Mouse (Mus musculus): ENCODE data around the gene Fer. TPM values are rescaled to one million over a fixed set of nuclear protein-coding genes. Genes with fewer than 3 reads are reported as not detected.

Fer gene
- polyA plus RNA-seq, 1 experiment from 2014 or later: 33.8 TPM

DNA sequence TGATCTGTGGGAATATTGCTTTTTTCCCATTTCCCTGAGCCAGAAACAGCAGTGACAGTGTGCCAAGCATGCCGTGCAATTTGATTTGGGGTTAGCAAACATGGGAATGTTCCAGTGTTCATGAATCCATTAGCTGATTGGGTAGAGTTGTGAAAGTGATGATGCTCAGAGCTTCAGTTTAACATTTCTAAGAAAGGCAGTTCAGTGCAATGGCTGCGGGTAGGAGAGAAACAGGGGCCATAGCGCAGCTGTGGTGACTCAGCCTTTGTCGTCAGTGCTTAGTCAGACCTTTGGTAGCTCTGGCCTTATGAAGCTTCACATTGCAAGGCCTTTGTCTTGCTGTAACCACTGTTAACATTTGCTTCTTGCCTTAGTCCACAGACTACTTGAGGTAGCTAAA is 85.9 kb downstream of the Fer start:
- ATAC-seq (ENCODE audit: low FRiP score, low read depth): no peak
- no peak overlapping the region for H3K4me2 ChIP-seq
- no peak overlapping the region for H3K4me3 ChIP-seq
- no peaks in the 10 kb centered on the region for H3K9me3 ChIP-seq
- 89% methylated on average over 4 of the region's 4 CpGs for WGBS
- no peaks in the 10 kb centered on the region for H3K36me3 ChIP-seq
- no peaks in the 10 kb centered on the region for H3K27me3 ChIP-seq
- H3K4me1 ChIP-seq (replicated peaks): no peaks in the 10 kb centered on the region
- H3K27ac ChIP-seq (replicated peaks): no peak overlapping the region
- H3K9ac ChIP-seq: no peak overlapping the region

DNA sequence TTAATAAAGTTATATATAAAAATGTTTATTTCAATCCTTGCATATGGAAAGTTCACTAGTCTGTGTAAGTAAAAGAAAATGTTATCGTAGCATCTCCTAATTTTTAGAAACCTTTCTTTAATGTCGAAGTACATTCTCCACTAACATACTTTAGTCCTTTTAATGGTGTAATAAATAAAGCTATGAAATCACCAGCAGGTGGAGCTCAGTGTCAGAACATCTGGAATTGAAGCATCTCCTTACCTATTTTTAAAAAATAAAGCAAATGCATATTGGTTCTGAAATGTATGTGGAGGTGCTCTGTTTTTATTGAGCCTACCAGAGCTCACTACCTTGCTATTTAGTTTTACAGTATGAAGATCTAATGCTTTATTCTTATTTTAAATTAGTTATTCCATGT is 88.6 kb downstream of the Fer start:
- Histone ChIP-seq H3K4me3 (no peak overlapping the region), H3K27me3 (no peaks in the 10 kb centered on the region), H3K36me3 (no peaks in the 10 kb centered on the region), H3K4me1 (replicated peaks) (no peaks in the 10 kb centered on the region), H3K9ac (no peak overlapping the region), H3K9me3 (no peaks in the 10 kb centered on the region), H3K27ac (replicated peaks) (no peak overlapping the region), H3K4me2 (no peak overlapping the region)
- WGBS: 91% methylated on average over 2 of the region's 2 CpGs
- ATAC-seq (ENCODE audit: low FRiP score, low read depth): no peak

DNA sequence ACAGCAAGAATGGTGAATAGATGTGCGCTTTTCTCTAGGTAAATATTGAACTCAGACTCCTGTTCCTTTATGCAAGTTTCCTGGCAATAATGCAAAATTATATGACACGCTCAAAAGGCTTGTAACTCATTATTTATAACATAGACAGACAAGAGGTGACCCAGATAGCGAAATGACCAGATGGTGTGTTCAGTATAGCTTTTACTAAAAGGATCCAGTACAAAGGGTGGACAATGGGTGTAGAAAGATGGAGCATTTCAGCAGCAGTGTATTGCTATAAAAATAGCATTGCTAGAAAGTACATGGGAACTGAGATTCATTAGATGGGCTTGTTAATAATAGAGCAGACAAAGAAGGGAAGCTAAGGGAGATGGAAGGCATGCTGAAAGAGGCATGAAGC is 104.2 kb downstream of the Fer start:
- Histone ChIP-seq H3K4me3 (no peak overlapping the region), H3K4me1 (replicated peaks) (peaks cover 6% of the 10 kb centered on the region; the same call in 1 of the 2 replicates), H3K9ac (no peak overlapping the region), H3K27ac (replicated peaks) (no peak overlapping the region), H3K9me3 (no peaks in the 10 kb centered on the region), H3K27me3 (no peaks in the 10 kb centered on the region), H3K4me2 (no peak overlapping the region), H3K36me3 (no peaks in the 10 kb centered on the region)
- no peak for ATAC-seq (ENCODE audit: low FRiP score, low read depth)
- whole genome bisulfite sequencing: 86% methylated on average over 3 of the region's 3 CpGs

DNA sequence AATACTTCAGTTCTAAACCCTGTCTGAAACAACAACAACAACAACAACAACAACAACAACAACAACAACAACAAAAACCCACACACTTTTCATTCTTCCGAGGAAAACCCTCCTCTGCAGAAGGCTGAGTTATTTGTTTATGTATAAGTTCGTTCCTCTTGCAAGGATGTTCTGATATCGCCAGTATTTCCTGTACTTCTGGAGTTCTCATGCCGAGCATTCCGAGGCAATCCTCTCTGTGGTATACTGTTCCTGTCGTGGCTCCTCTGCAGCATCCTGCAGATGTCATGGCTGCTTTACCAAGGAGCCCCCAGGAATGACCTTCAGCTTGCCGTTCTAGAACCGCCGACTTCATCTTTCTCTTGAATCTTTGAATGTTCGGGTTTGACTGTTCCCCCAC is 106.6 kb downstream of the Fer start:
- 77% methylated on average over 10 of the region's 10 CpGs for WGBS
- Histone ChIP-seq H3K4me2 (no peak overlapping the region), H3K27ac (replicated peaks) (no peak overlapping the region)

DNA sequence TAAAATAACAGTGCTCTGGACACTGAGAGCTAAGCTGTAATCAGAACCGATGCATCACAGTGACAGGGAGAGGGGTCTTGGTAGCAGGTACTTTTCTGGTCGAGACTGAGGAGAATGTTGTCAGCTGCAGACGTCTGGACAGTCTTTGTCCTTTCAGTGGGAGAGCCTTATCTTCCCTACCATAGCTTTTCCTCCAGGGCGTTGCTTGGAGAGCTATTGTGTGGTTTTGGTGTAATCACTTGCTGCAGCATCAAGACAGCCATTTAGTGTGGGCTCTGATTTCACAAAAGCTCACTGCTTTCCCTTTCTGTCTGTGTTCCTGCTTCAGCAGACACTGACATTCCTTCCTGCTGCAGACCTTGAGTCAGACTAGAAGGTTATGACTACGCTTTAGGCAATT is 107.4 kb downstream of the Fer start:
- no peak overlapping the region for H3K9ac ChIP-seq
- H3K9me3 ChIP-seq: no peaks in the 10 kb centered on the region
- WGBS: 36% methylated on average over 5 of the region's 5 CpGs
- no peak overlapping the region for H3K4me3 ChIP-seq
- no peaks in the 10 kb centered on the region for H3K36me3 ChIP-seq
- peak overlapping the region; percentile 45; the same call in 1 of the 2 replicates for H3K27ac ChIP-seq (replicated peaks)
- H3K4me1 ChIP-seq (replicated peaks): peaks cover 6% of the 10 kb centered on the region; the same call in 1 of the 2 replicates
- H3K27me3 ChIP-seq: no peaks in the 10 kb centered on the region
- no peak for ATAC-seq (ENCODE audit: low FRiP score, low read depth)
- H3K4me2 ChIP-seq: no peak overlapping the region

More for the DNA sequence above, 106.6 kb downstream of the Fer start:
- Histone ChIP-seq H3K27me3 (no peaks in the 10 kb centered on the region), H3K9ac (no peak overlapping the region), H3K4me3 (no peak overlapping the region), H3K4me1 (replicated peaks) (peaks cover 6% of the 10 kb centered on the region; the same call in 1 of the 2 replicates), H3K9me3 (no peaks in the 10 kb centered on the region), H3K36me3 (no peaks in the 10 kb centered on the region)
- ATAC-seq (ENCODE audit: low FRiP score, low read depth): no peak

DNA sequence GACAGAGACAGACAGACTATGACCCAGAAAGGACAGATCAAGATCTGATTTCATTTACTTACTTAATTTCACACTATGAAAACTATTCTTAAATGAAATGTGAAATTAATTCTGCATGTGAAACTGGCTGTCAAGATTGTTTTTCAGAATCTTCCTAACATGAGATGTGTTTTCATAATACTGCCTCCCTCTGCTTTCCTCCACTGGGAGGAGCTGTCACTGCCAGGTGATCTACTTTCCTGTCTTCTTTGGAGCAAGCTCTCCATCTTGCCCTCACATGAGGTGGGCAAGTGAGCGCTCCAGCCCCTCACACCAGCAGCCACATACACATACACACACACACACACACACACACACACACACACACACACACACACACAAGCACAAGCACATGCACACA is 108.1 kb downstream of the Fer start:
- WGBS: 90% methylated on average over 1 of the region's 1 CpGs

DNA sequence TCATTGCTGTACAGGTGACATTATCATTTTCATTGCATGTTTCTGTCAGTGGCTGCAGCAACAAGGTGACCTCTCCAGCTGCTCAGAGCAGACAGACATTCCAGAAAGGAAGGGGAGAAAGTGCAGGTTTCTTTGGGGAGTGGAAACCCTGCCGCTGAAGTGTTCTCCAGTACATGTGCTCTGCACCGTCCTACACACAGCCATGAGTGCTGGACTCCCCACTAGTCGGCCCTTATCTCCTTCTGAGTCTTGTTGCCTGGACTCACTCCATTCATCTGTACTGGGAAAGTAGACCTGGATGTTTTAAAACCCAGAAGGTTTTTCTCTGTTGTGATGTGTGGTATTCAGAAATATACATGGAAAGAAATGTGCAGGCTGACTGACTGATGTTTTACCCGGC is 109.3 kb downstream of the Fer start:
- WGBS: 69% methylated on average over 4 of the region's 4 CpGs
- H3K27me3 ChIP-seq: no peaks in the 10 kb centered on the region
- H3K9ac ChIP-seq: no peak overlapping the region
- no peak overlapping the region for H3K4me3 ChIP-seq
- no peaks in the 10 kb centered on the region for H3K9me3 ChIP-seq
- H3K27ac ChIP-seq (replicated peaks): 0 out of 2 replicates have a peak overlapping the region, but pooled peaks have one; percentile 5
- peaks cover 6% of the 10 kb centered on the region; the same call in 1 of the 2 replicates for H3K4me1 ChIP-seq (replicated peaks)
- no peak for ATAC-seq (ENCODE audit: low FRiP score, low read depth)
- H3K36me3 ChIP-seq: no peaks in the 10 kb centered on the region
- no peak overlapping the region for H3K4me2 ChIP-seq

More for the DNA sequence above, 108.1 kb downstream of the Fer start:
- H3K9me3 ChIP-seq: no peaks in the 10 kb centered on the region
- no peaks in the 10 kb centered on the region for H3K36me3 ChIP-seq
- no peaks in the 10 kb centered on the region for H3K27me3 ChIP-seq
- no peak overlapping the region for H3K27ac ChIP-seq (replicated peaks)
- no peak overlapping the region for H3K4me2 ChIP-seq
- no peak overlapping the region for H3K4me3 ChIP-seq
- H3K4me1 ChIP-seq (replicated peaks): peaks cover 6% of the 10 kb centered on the region; the same call in 1 of the 2 replicates
- H3K9ac ChIP-seq: no peak overlapping the region
- ATAC-seq (ENCODE audit: low FRiP score, low read depth): no peak

DNA sequence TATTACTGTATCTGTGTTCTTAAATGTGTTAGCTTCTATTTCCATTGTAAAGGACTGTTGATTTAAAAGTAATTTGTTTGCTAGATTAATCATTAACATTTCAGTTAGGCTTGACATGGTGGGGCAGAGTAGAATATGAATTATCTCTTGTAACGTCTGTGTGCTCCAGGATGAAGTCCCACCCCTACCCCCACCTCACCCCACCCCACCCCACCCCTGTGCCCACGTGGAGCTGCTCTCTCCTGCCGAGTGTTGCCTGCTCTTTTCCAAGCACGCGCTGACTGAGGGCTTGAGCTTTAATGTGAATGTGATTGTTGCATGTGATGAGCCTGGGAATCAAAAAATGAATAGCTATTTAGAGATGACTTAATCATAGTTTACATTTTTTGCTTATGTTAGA is 110.9 kb downstream of the Fer start:
- H3K4me1 ChIP-seq (replicated peaks): peaks cover 6% of the 10 kb centered on the region; the same call in 1 of the 2 replicates
- no peak for ATAC-seq (ENCODE audit: low FRiP score, low read depth)
- H3K27ac ChIP-seq (replicated peaks): no peak overlapping the region
- H3K4me2 ChIP-seq: no peak overlapping the region
- 59% methylated on average over 5 of the region's 5 CpGs for WGBS
- no peaks in the 10 kb centered on the region for H3K36me3 ChIP-seq
- H3K9me3 ChIP-seq: no peaks in the 10 kb centered on the region
- no peak overlapping the region for H3K4me3 ChIP-seq
- no peak overlapping the region for H3K9ac ChIP-seq
- no peaks in the 10 kb centered on the region for H3K27me3 ChIP-seq

DNA sequence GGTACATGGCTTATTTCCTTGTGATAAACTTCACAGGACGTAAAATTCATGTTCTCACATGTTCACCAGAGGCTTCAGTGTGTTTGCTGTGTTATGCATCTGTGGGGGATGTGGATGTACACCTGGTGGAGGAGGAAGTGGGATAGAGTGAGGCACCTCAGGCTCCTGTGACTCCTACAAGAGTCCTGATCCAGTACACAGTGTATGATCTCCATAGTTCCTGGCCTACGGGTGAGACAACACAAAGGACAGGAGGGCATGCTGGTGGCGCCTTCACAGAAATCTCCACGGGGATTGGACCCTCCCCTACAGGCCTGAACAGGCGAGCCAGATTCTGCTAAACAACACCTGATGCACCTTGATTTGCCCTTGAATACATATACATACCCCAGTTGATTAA is 111.4 kb downstream of the Fer start:
- Histone ChIP-seq H3K27ac (replicated peaks) (no peak overlapping the region), H3K9ac (no peak overlapping the region), H3K4me2 (no peak overlapping the region), H3K36me3 (no peaks in the 10 kb centered on the region), H3K9me3 (no peaks in the 10 kb centered on the region), H3K4me1 (replicated peaks) (peaks cover 6% of the 10 kb centered on the region; the same call in 1 of the 2 replicates), H3K27me3 (no peaks in the 10 kb centered on the region), H3K4me3 (no peak overlapping the region)
- ATAC-seq (ENCODE audit: low FRiP score, low read depth): no peak
- WGBS: 82% methylated on average over 5 of the region's 5 CpGs

DNA sequence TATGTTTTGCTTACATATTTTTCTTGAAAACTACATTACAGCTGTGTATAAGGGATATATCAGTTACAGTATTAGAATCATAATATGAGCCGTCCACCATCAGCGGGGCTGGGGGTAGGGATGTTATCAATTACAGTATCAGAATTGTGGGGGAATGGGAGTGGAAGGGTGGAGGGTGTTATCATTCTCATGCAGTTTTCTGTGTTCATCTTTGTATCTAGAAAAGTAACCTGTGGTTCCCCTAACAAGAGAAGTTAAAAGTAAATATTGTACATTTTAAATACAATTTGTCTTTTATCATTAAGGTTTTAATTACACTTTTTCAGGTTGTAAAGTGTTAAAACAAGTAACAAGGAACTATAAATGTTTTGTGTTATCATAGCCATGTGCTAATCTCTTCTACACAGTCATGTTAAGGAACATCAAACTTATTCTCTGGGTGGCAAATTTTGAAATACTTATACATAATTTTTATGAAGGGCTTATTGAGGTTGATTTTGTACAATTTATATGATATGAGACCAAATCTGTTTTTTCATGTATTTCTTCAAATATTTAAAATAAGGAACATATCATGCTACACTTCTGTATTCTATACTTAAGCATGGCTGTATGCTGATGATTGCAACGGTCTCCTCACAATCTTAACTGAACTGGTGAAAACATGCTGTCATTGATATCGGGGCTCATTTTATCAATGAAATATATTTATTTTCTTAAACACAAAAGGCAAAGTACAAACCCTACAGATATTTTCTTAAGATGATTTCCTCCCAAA is 116.1 kb downstream of the Fer start:
- Histone ChIP-seq H3K27ac (replicated peaks) (no peak overlapping the region), H3K9ac (no peak overlapping the region), H3K4me2 (no peak overlapping the region), H3K36me3 (no peaks in the 10 kb centered on the region), H3K4me3 (no peak overlapping the region), H3K4me1 (replicated peaks) (no peaks in the 10 kb centered on the region), H3K9me3 (no peaks in the 10 kb centered on the region), H3K27me3 (no peaks in the 10 kb centered on the region)
- no peak for ATAC-seq (ENCODE audit: low FRiP score, low read depth)
- WGBS: 94% methylated on average over 4 of the region's 4 CpGs

DNA sequence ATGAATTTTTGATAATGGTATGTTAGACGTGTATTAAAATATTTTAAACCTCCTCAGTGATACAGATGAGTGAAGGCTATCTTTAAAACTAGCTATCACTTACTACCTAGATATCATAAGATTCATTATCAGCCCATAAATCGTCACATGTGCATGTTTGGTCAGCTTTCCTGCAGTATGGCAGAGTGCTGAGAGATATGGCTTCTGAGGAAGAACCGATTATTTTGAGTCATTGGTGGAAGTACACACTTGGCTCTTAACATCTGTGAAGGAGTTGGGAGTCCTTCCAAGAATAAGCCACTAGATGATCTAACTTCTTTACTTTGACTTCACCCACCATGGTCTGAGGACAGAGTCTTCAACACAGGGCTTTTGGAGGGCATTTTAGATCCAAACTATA is 117.3 kb downstream of the Fer start:
- no peak overlapping the region for H3K27ac ChIP-seq (replicated peaks)
- no peaks in the 10 kb centered on the region for H3K9me3 ChIP-seq
- no peaks in the 10 kb centered on the region for H3K27me3 ChIP-seq
- H3K4me3 ChIP-seq: no peak overlapping the region
- no peaks in the 10 kb centered on the region for H3K36me3 ChIP-seq
- H3K9ac ChIP-seq: no peak overlapping the region
- WGBS: 92% methylated on average over 3 of the region's 3 CpGs
- no peaks in the 10 kb centered on the region for H3K4me1 ChIP-seq (replicated peaks)
- no peak for ATAC-seq (ENCODE audit: low FRiP score, low read depth)
- no peak overlapping the region for H3K4me2 ChIP-seq

DNA sequence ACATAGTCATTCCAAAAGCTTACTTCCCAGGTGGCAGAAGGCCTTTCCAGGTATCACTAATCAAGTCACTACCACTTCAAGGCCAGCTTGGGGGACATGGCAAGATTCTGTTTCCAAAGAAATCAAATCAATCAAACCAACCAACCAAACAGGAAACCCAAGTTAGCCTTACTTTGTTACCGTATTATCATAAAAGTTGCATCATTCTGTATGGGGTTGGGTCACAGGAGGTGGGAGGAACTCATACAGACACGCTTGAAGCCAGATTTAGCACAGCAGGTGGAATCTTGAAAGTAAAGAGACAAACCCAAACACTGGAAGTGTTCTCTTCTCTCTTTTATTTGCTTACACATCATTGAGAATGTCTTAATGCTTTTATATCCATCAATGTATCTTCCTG is 125.8 kb downstream of the Fer start:
- H3K36me3 ChIP-seq: 0 out of 2 replicates have a peak, but pooled peaks cover 4% of the 10 kb centered on the region
- WGBS: 77% methylated on average over 2 of the region's 2 CpGs
- H3K4me3 ChIP-seq: no peak overlapping the region
- ATAC-seq (ENCODE audit: low FRiP score, low read depth): no peak
- no peak overlapping the region for H3K27ac ChIP-seq (replicated peaks)
- H3K9me3 ChIP-seq: no peaks in the 10 kb centered on the region
- no peaks in the 10 kb centered on the region for H3K4me1 ChIP-seq (replicated peaks)
- no peak overlapping the region for H3K4me2 ChIP-seq
- H3K9ac ChIP-seq: no peak overlapping the region
- H3K27me3 ChIP-seq: no peaks in the 10 kb centered on the region

DNA sequence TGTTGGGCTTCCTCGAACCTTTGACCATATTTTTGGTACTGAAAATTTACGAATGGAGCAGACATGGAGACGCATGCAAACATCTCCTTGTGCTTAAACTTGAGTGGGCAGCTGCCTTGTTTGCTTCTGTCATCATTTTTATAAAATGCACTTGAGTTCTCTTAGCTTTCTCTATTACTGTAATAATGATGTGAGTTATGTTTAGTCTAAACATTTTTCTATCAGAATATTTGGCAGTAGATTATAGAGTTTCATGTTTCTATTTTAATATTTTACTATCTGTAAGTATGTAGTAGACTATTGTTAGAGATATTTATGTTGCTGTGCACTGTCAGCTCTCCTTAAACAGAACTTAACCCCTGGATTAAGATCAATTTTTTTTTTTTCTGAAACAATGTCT is 128.3 kb downstream of the Fer start:
- H3K27ac ChIP-seq (replicated peaks): no peak overlapping the region
- H3K4me2 ChIP-seq: no peak overlapping the region
- no peaks in the 10 kb centered on the region for H3K27me3 ChIP-seq
- no peak overlapping the region for H3K4me3 ChIP-seq
- no peak overlapping the region for H3K9ac ChIP-seq
- H3K9me3 ChIP-seq: no peaks in the 10 kb centered on the region
- H3K36me3 ChIP-seq: 0 out of 2 replicates have a peak, but pooled peaks cover 4% of the 10 kb centered on the region
- 98% methylated on average over 3 of the region's 3 CpGs for WGBS
- H3K4me1 ChIP-seq (replicated peaks): no peaks in the 10 kb centered on the region
- ATAC-seq (ENCODE audit: low FRiP score, low read depth): no peak

Data from hindbrain, embryonic 15.5 days (tissue).